Mouse (Mus musculus) ovary, postnatal 14 days (tissue): ENCODE measurements around the gene Smad3.
A peak's percentile ranks its signal among the peaks of the same experiment; 100 is the strongest.

Experiments used
- DNase-seq: peaks from one replicate; pipeline ENCODE4 v3.0.0; 2022; ENCODE audit warnings: low spot score

Smad3 gene

GRCm38 (mm10) chr9:63757865-63758440 is at the start of gene Smad3:
Smad3 (minus strand) TSS chr9:63757994.
- DNase-seq, result peak; percentile 89

- no peak for DNase-seq
These were observed 47.1 kb upstream of the Smad3 start for GRCm38 (mm10) chr9:63804847-63805246.

DNA sequence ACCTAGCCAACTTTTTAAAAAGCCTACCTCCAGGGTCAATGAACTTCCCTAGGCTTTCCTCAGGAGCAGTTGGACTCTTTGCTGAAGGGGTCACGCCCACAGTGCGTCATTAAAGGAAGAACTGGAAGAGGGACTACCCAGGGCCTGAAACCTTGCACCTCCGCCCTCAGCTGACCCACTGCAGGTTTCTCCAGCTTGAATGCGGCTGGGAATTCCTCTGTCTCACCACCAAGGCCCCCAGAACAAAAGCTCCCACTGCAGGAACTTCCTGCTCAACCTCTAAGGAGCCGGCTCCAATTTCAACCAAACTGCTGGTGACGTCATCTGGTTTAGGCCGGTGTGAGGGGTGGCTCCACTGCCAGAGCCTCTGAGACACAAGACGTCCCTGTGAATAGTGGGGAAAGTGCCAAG is 45.4 kb upstream of the Smad3 start:
- DNase-seq, result no peak

DNA sequence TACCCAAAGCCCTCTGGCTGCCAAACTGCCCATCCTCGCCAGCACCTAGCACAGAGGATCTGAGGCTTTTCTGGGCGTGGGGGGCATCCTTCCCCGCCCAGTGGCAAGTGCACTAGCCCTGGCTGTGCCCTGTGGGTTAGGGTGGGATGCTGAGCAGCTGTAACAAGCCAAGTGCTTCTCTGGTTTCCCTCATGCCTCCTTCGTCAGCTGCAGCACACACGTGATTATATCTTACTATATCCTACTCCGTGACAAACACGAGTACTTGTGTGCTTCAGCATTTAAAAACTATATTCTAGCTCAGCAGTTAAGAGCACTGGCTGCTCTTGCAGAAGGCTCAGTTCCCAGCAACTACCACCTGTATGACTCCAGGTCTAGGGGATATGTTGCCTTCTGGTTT is 44.7 kb upstream of the Smad3 start:
- no peak for DNase-seq

DNA sequence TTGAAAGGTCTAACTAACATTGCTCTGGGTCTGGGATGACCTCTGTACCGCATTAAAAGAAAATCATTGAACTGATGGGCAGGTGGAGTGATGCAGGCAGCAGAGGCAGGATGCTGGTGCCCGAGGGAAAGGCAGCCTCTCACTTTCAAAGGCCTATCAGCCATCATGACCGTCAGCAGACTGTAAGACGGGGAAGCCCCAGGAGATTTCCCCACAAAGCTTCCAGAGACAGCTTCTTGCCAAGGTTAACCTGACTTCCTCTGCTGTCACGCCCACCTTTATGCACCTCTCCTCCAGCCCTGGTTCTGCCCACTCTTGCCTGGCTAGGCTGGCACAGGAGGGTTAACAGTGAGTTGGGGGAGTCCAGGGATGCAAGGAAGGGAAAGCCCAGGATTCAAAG is 44.3 kb upstream of the Smad3 start:
- DNase-seq, result no peak

DNA sequence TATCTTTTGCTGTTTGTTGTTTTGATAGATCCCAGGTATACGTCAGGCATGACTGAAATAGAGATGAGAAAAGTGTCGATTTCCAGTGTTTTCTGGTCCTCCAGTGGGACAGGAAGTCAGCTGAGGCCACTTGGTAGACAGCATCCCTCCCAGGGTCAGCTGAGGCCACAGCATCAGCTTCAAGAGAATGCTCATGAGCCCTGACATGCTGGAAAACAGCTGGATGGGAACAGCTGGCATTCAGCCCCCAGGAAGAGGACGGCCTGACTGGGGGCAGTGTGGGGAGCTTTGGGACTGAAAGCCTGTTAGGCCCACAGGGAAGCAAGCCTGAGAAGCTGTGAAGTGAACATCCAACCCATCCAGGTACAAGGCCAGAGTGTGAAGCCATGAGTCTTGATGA is 38.6 kb upstream of the Smad3 start:
- no peak for DNase-seq

- peak; percentile 41 for DNase-seq
These were observed 36.1 kb upstream of the Smad3 start for GRCm38 (mm10) chr9:63793731-63794495.

- DNase-seq, result no peak
These were observed 33.9 kb upstream of the Smad3 start for GRCm38 (mm10) chr9:63791716-63792115.

DNA sequence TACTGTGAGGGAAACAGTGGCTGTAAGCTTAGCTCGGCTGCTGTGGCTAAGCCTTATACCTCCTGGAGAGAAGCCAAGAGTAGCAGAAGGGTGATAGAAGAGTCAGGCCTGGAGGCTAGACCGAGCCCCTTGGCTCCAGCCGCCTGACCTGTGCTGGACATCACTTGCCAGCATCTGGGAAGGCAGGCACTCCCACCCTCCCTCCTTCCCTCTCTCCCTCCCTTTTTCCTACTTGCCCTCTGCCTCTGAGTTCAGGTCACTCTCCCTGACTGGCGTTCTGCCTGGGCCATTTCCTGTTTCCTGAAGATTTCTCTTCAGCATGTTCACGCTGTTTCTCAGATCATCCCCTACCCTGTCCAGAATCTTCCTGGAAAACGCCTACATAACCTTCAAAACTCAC is 33.5 kb upstream of the Smad3 start:
- no peak for DNase-seq

- DNase-seq, result no peak
These were observed 32.4 kb upstream of the Smad3 start for GRCm38 (mm10) chr9:63790222-63790621.

DNA sequence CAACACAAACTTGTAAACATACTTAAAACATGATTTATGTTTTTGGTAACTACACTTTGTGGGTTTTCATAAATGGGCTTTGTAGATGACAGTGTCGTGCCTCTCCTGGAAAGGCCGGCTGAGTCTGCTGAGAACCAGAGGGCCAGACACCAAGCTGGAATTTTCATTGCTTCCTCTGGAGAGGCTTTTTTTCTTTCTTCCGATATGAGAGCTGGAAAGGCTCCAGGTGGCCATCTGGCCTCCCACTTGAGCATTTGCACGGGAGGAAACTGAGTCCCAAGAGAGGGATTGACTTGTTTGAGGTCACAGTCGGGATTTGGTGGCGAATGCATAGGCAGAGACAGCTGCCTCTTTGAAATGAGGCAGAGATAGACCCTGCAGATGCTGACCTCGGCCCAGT is 31.6 kb upstream of the Smad3 start:
- DNase-seq, result no peak

GRCm38 (mm10) chr9:63787606-63788005 is 29.8 kb upstream of the Smad3 start:
- DNase-seq, result no peak

DNA sequence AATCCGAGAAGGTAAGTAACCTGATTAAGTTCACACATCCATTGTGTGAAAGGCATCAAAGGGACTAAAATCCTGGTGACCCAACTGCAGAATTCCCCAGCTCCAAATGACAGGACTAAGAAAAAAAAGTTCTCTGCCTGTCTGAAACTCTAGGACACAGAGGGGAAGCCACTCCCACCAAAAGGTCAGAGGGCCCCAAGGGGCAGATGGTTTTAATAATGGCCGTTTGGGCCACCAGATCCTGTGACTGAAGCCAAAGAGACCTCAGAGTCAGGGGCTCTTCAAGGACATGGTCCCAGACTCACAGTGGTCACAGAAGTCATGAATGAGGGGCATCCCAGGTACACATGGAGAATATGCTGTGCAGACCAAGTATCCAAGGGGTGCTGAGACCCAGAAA is 29.3 kb upstream of the Smad3 start:
- DNase-seq, result no peak

GRCm38 (mm10) chr9:63786026-63786670 is 28.4 kb upstream of the Smad3 start:
- DNase-seq, result no peak

DNA sequence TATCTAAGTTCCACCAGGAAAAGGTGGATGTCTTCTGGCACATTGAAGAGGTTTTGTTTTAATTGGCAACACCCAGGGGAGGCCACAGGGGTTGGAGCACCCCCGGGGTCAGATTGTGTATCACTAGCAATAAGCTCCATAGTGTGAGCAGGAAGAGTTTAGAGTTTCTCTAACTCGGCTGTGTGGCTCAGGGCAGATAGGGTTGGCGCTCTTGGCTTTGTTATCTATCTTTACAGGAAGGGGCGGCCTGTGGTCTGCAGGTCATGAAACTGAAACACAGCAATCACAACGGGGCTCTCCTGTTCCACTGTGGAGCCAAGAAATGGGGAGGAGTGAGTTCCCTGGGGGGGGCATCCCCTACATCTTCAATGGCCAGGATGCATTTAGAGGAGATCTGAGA is 27.7 kb upstream of the Smad3 start:
- no peak for DNase-seq

DNA sequence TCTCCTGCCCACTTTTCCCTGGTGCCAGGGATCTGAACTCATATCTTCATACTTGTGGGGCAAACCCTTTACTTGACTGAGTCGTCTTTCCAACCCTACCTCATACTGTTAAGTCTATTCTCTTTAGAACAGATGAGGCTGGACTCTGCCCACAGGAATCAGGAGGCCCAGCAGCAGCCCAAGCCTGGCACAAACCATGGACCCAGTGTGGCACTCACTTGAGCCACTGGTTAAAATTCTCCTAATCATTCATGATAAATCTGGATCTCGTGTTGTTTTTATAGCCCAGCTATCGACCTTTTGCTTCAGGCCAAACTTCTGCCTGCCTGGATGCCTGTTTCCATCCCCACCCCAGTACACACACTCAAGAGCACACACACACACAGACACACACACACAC is 26.8 kb upstream of the Smad3 start:
- DNase-seq, result no peak

GRCm38 (mm10) chr9:63782744-63783143 is 24.9 kb upstream of the Smad3 start:
- no peak for DNase-seq

DNA sequence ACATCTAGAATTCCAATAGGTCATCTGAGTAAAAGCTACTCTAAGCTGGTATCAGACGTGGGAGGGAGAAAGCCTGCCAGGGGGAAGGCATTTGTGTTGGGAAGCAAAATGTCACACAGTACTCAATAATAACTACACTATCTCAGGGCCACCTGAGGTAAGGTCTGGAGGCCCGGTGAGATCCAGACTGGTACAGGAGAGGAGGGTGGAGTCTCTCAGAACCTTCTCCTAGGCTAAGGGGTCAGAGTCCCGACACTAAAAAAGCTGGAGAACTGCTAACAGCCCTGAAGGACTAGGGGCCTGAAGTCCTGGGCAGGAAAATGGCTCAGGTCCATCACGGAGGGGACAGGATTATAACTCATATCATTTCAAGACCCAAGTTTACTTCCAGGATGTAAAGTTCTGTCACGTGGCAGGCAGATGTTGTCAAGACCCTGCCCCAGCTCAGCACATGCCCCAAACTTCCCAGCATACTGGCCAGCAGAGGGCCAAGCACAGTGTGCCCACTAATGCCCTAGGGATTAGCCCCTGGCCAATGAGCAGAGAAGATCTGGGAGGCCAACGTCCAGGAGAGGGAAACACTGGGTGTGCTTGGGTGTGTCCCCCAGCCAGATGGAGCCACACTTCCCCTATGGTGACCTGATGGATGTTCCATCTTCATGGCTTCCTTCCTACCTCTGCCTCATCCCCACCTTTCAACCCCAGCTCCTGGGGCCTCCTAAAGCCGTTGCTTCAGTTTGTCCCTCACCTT is 24.1 kb upstream of the Smad3 start:
- DNase-seq, result no peak

GRCm38 (mm10) chr9:63779950-63780887 is 22.4 kb upstream of the Smad3 start:
- DNase-seq, result no peak

GRCm38 (mm10) chr9:63776735-63777134 is 18.9 kb upstream of the Smad3 start:
- DNase-seq, result no peak

- DNase-seq, result no peak
These were observed 17.2 kb upstream of the Smad3 start for GRCm38 (mm10) chr9:63774854-63775483.
